Mouse (Mus musculus) monocyte, adult 2 months (primary cell): ENCODE results near the gene Vmn1r88.
"Not testable (repeated sequence)": the region's sequence is repeated elsewhere in the genome, so short reads cannot be mapped to it uniquely, and the experiment has no call there.

ENCODE experiments used
- DNase-seq, 2 experiments: peaks; one replicate each; pipeline ENCODE4 v3.0.0; 2022; ENCODE audit warnings: low spot score in 2 of 2, low read depth in 1 of 2

Gene Vmn1r88

GRCm38 (mm10) chr7:13159268-13159667 is at the start of gene Vmn1r88:
TSS of gene Vmn1r88 (plus strand) at chr7:13159568.
- no peak for DNase-seq

GRCm38 (mm10) chr7:13119817-13120216 is 39.6 kb upstream of the Vmn1r88 start, which contains the start of gene Vmn1r86:
TSS of gene Vmn1r86 (minus strand) at chr7:13119917.
- no peak for DNase-seq

- not testable (repeated sequence) for DNase-seq
These were observed 35.7 kb upstream of the Vmn1r88 start for GRCm38 (mm10) chr7:13123554-13124153.

- no peak for DNase-seq
These were observed 27.5 kb upstream of the Vmn1r88 start for GRCm38 (mm10) chr7:13131856-13132255.

- no peak for DNase-seq
These were observed 22.0 kb upstream of the Vmn1r88 start for GRCm38 (mm10) chr7:13137340-13137739.

- DNase-seq = no peak
These were observed 19.3 kb upstream of the Vmn1r88 start, which contains the start of gene Vmn1r87 for GRCm38 (mm10) chr7:13140057-13140456. TSS of gene Vmn1r87 (minus strand) at chr7:13140157.

GRCm38 (mm10) chr7:13212720-13213119 is 53.4 kb downstream of the Vmn1r88 start, which contains the start of gene Vmn1r89:
TSS of gene Vmn1r89 (plus strand) at chr7:13213020.
- no peak for DNase-seq
